Mouse (Mus musculus) adrenal gland, postnatal 36 days (tissue): ENCODE data around the gene Mrm3. TPM values are rescaled to one million over a fixed set of nuclear protein-coding genes. Genes with fewer than 3 reads are reported as not detected.
"Not testable (repeated sequence)": the region's sequence is repeated elsewhere in the genome, so short reads cannot be mapped to it uniquely, and the experiment has no call there.

Experiments
- DNase-seq, 2 experiments: peaks; one replicate each; pipeline ENCODE4 v3.0.0; 2021; ENCODE audit warnings: mixed read lengths in 1 of 2
- long read RNA-seq, 2 experiments: library from polyadenylated mRNA; stranded (forward); transcript quantifications; one replicate each; pipeline ENCODE4 v2.0.0; 2021; ENCODE audit warnings: borderline sequencing depth in 2 of 2
- total RNA-seq, 2 experiments: library from RNA; stranded (reverse); gene quantifications; 2 replicates each; pipeline ENCODE4 v1.2.3; 2021

The Mrm3 gene
- 10 to 100 TPM; 18.8 to 21.4 TPM for total RNA-seq
- long read RNA-seq, experiment 1, transcript Mrm3-201 (4 exons, 1,510 nt): major isoform, 25 of 37 reads
- long read RNA-seq, experiment 1, partial matches to known transcripts: 1 of 37 reads
- long read RNA-seq, experiment 1, other reads (novel, unspliced or antisense): 11 of 37 reads
- long read RNA-seq, experiment 2, transcript Mrm3-201 (4 exons, 1,510 nt): major isoform, 20 of 25 reads
- long read RNA-seq, experiment 2, partial matches to known transcripts: 2 of 25 reads
- long read RNA-seq, experiment 2, other reads (novel, unspliced or antisense): 3 of 25 reads

- DNase-seq: peak; percentile 94 to 95
These were observed at the start of gene Mrm3, which contains the start of gene Glod4 for GRCm38 (mm10) chr11:76242901-76243810. TSS of gene Mrm3 (plus strand) at chr11:76243715. TSS of gene Glod4 (minus strand) at chr11:76243725.

- DNase-seq: no peak
These were observed 47.1 kb upstream of the Mrm3 start for GRCm38 (mm10) chr11:76196275-76196976.

GRCm38 (mm10) chr11:76196977-76197469 is 46.5 kb upstream of the Mrm3 start:
- no peak for DNase-seq

GRCm38 (mm10) chr11:76201761-76202674 is 41.5 kb upstream of the Mrm3 start:
- peak; percentile 93 to 96 for DNase-seq

- DNase-seq: no peak
These were observed 36.7 kb upstream of the Mrm3 start for GRCm38 (mm10) chr11:76206793-76207192.

GRCm38 (mm10) chr11:76210228-76210985 is 33.1 kb upstream of the Mrm3 start:
- no peak for DNase-seq

- DNase-seq: not testable (repeated sequence)
These were observed 31.9 kb upstream of the Mrm3 start for GRCm38 (mm10) chr11:76211595-76211994.

GRCm38 (mm10) chr11:76213841-76214240 is 29.7 kb upstream of the Mrm3 start:
- DNase-seq: no peak

- no peak for DNase-seq
These were observed 28.5 kb upstream of the Mrm3 start for GRCm38 (mm10) chr11:76215011-76215410.

- DNase-seq: no peak
These were observed 27.4 kb upstream of the Mrm3 start for GRCm38 (mm10) chr11:76216049-76216540.

GRCm38 (mm10) chr11:76216681-76217389 is 26.7 kb upstream of the Mrm3 start:
- DNase-seq: peak; percentile 23 to 45

- DNase-seq: peak; percentile 98 to 99
These were observed 26.1 kb upstream of the Mrm3 start, which contains the start of the genes Dbil5 and Gemin4 for GRCm38 (mm10) chr11:76217390-76217800. TSS of gene Dbil5 (plus strand) at chr11:76217608. TSS of gene Gemin4 (minus strand) at chr11:76217664.

GRCm38 (mm10) chr11:76224631-76225030 is 18.9 kb upstream of the Mrm3 start:
- no peak for DNase-seq

- no peak for DNase-seq
These were observed 18.5 kb upstream of the Mrm3 start for GRCm38 (mm10) chr11:76225051-76225450.

GRCm38 (mm10) chr11:76236136-76236535 is 7.4 kb upstream of the Mrm3 start:
- DNase-seq: no peak

- DNase-seq: no peak
These were observed 3.8 kb upstream of the Mrm3 start for GRCm38 (mm10) chr11:76239750-76240149.

GRCm38 (mm10) chr11:76243811-76244546 is 464 bp downstream of the Mrm3 start:
- DNase-seq: no peak

GRCm38 (mm10) chr11:76246439-76246838 is 2.9 kb downstream of the Mrm3 start:
- DNase-seq: no peak

GRCm38 (mm10) chr11:76247239-76247638 is 3.7 kb downstream of the Mrm3 start:
- DNase-seq: no peak
